Mouse (Mus musculus) heart, embryonic 13.5 days (tissue): Measurements from ENCODE around the gene Pum3. TPM values are rescaled to one million over a fixed set of nuclear protein-coding genes. Genes with fewer than 3 reads are reported as not detected.
"Not testable (repeated sequence)": the region's sequence is repeated elsewhere in the genome, so short reads cannot be mapped to it uniquely, and the experiment has no call there.

ENCODE experiments used
- ATAC-seq: fragments of 200-750 bp; cut with Nextera tagmentation; 2 replicates; pipeline ENCODE4 v1.8.0; 2017; ENCODE audit warnings: moderate TSS enrichment; ENCODE audit not compliant: insufficient number of reproducible peaks, low FRiP score, low TSS enrichment; ENCODE audit errors: extremely low read depth
- H3K27ac ChIP-seq: fragments of 300-500 bp; sonication (generic); replicated peaks from 2 replicates; pipeline ENCODE4 v1.5.1; 2015; ENCODE audit warnings: moderate library complexity, mild to moderate bottlenecking, inconsistent platforms
- H3K27me3 ChIP-seq: fragments of 300-500 bp; sonication (generic); replicated peaks from 2 replicates; pipeline ENCODE4 v1.6.1; 2015; ENCODE audit warnings: mild to moderate bottlenecking, inconsistent platforms
- H3K36me3 ChIP-seq: fragments of 300-500 bp; sonication (generic); 2 replicates; pipeline ENCODE4 v1.6.1; 2015; ENCODE audit warnings: mild to moderate bottlenecking, inconsistent platforms
- H3K4me1 ChIP-seq: fragments of 300-500 bp; sonication (generic); 2 replicates; pipeline ENCODE4 v1.6.1; 2015; ENCODE audit warnings: inconsistent platforms
- H3K4me2 ChIP-seq: fragments of 300-500 bp; sonication (generic); 2 replicates; pipeline ENCODE4 v1.6.1; 2015; ENCODE audit warnings: inconsistent platforms, mild to moderate bottlenecking, moderate library complexity
- H3K4me3 ChIP-seq: fragments of 300-500 bp; sonication (generic); 2 replicates; pipeline ENCODE4 v1.5.1; 2015; ENCODE audit warnings: moderate library complexity, mild to moderate bottlenecking, inconsistent platforms
- H3K9ac ChIP-seq: fragments of 300-500 bp; sonication (generic); 2 replicates; pipeline ENCODE4 v1.6.1; 2015; ENCODE audit warnings: inconsistent platforms, mild to moderate bottlenecking, moderate library complexity
- H3K9me3 ChIP-seq: fragments of 300-500 bp; sonication (generic); 2 replicates; pipeline ENCODE4 v1.6.1; 2016; ENCODE audit warnings: inconsistent platforms
- WGBS: fragments of 180-500 bp; shearing (Covaris S2); methylation state at CpG from one replicate; pipeline ENCODE4 v1.1.7; 2015; ENCODE audit warnings: mixed read lengths; 5-methylcytosine and 5-hydroxymethylcytosine counted together
- polyA plus RNA-seq: library from polyadenylated mRNA; unstranded; fragments of >200 nt; fragmentation: Nextera tagmentation; extraction: Ambion mirVana; gene quantifications from 2 replicates; pipeline ENCODE4 v1.2.1, GENCODE M21; 2015

Gene Pum3
- polyA plus RNA-seq, 1 experiment from 2014 or later: 41.2 TPM

- H3K9ac ChIP-seq: no peak overlapping the region
- H3K27ac ChIP-seq: no peak overlapping the region
- ATAC-seq: no peak
- H3K27me3 ChIP-seq: no peaks in the 10 kb centered on the region
- H3K4me3 ChIP-seq: no peak overlapping the region
- no peak overlapping the region for H3K4me2 ChIP-seq
- peaks cover 29% of the 10 kb centered on the region for H3K4me1 ChIP-seq
- no peaks in the 10 kb centered on the region for H3K9me3 ChIP-seq
- peaks cover 95% of the 10 kb centered on the region for H3K36me3 ChIP-seq
- WGBS: 87% methylated on average over 7 of the region's 7 CpGs
Observed at GRCm38 (mm10) chr19:27394341-27394990, 35.2 kb downstream of the Pum3 start.

GRCm38 (mm10) chr19:27392431-27392830 lies 37.2 kb downstream of the Pum3 start:
- Histone ChIP-seq H3K9me3 (no peaks in the 10 kb centered on the region), H3K27ac (no peak overlapping the region), H3K36me3 (peaks cover 95% of the 10 kb centered on the region), H3K9ac (no peak overlapping the region), H3K4me3 (no peak overlapping the region), H3K4me1 (peaks cover 21% of the 10 kb centered on the region), H3K27me3 (no peaks in the 10 kb centered on the region), H3K4me2 (no peak overlapping the region)
- 81% methylated on average over 2 of the region's 2 CpGs for WGBS
- no peak for ATAC-seq

- no peak for ATAC-seq
- Histone ChIP-seq H3K36me3 (peaks cover 95% of the 10 kb centered on the region), H3K4me2 (no peak overlapping the region), H3K4me1 (peaks cover 10% of the 10 kb centered on the region), H3K9ac (no peak overlapping the region), H3K27me3 (no peaks in the 10 kb centered on the region), H3K4me3 (no peak overlapping the region), H3K9me3 (no peaks in the 10 kb centered on the region), H3K27ac (no peak overlapping the region)
- 95% methylated on average over 2 of the region's 2 CpGs for WGBS
Observed at GRCm38 (mm10) chr19:27391344-27391743, 38.3 kb downstream of the Pum3 start.

GRCm38 (mm10) chr19:27389566-27389965 lies 40.1 kb downstream of the Pum3 start:
- H3K36me3 ChIP-seq: peaks cover 95% of the 10 kb centered on the region
- WGBS: 94% methylated on average over 4 of the region's 4 CpGs
- H3K27me3 ChIP-seq, H3K27ac ChIP-seq, H3K9ac ChIP-seq, H3K4me2 ChIP-seq, H3K9me3 ChIP-seq, H3K4me3 ChIP-seq, H3K4me1 ChIP-seq, ATAC-seq: not testable (repeated sequence)

GRCm38 (mm10) chr19:27385304-27385703 lies 44.3 kb downstream of the Pum3 start:
- peaks cover 7% of the 10 kb centered on the region for H3K4me1 ChIP-seq
- H3K4me3 ChIP-seq: no peak overlapping the region
- no peak overlapping the region for H3K4me2 ChIP-seq
- no peaks in the 10 kb centered on the region for H3K27me3 ChIP-seq
- H3K27ac ChIP-seq: no peak overlapping the region
- no peak for ATAC-seq
- H3K36me3 ChIP-seq: peaks cover 60% of the 10 kb centered on the region
- no peaks in the 10 kb centered on the region for H3K9me3 ChIP-seq
- no peak overlapping the region for H3K9ac ChIP-seq

- Histone ChIP-seq H3K4me3 (no peak overlapping the region), H3K9ac (no peak overlapping the region), H3K4me2 (no peak overlapping the region), H3K27ac (no peak overlapping the region), H3K27me3 (no peaks in the 10 kb centered on the region), H3K4me1 (peaks cover 7% of the 10 kb centered on the region), H3K9me3 (no peaks in the 10 kb centered on the region), H3K36me3 (peaks cover 40% of the 10 kb centered on the region)
- no peak for ATAC-seq
- 85% methylated on average over 5 of the region's 5 CpGs for WGBS
Observed at GRCm38 (mm10) chr19:27383266-27383665, 46.4 kb downstream of the Pum3 start.

GRCm38 (mm10) chr19:27382131-27382530 lies 47.5 kb downstream of the Pum3 start:
- Histone ChIP-seq H3K9me3 (no peaks in the 10 kb centered on the region), H3K27ac (no peak overlapping the region), H3K4me1 (peaks cover 7% of the 10 kb centered on the region), H3K36me3 (peaks cover 28% of the 10 kb centered on the region), H3K4me3 (no peak overlapping the region), H3K27me3 (no peaks in the 10 kb centered on the region), H3K4me2 (no peak overlapping the region), H3K9ac (no peak overlapping the region)
- 51% methylated on average over 1 of the region's 1 CpGs for WGBS
- ATAC-seq: no peak

GRCm38 (mm10) chr19:27379712-27380401 lies 49.8 kb downstream of the Pum3 start:
- Histone ChIP-seq H3K4me1 (peaks cover 7% of the 10 kb centered on the region), H3K4me2 (no peak overlapping the region), H3K9ac (no peak overlapping the region), H3K27ac (no peak overlapping the region), H3K4me3 (no peak overlapping the region), H3K36me3 (peaks cover 6% of the 10 kb centered on the region), H3K27me3 (no peaks in the 10 kb centered on the region), H3K9me3 (no peaks in the 10 kb centered on the region)
- WGBS: 81% methylated on average over 2 of the region's 2 CpGs
- ATAC-seq: no peak

GRCm38 (mm10) chr19:27370784-27371183 lies 58.8 kb downstream of the Pum3 start:
- no peaks in the 10 kb centered on the region for H3K27me3 ChIP-seq
- WGBS: 72% methylated on average over 2 of the region's 2 CpGs
- no peak for ATAC-seq
- no peaks in the 10 kb centered on the region for H3K36me3 ChIP-seq
- H3K9me3 ChIP-seq: no peaks in the 10 kb centered on the region
- no peak overlapping the region for H3K4me2 ChIP-seq
- H3K4me1 ChIP-seq: peaks cover 4% of the 10 kb centered on the region; the same call in 1 of the 2 replicates
- no peak overlapping the region for H3K4me3 ChIP-seq
- H3K9ac ChIP-seq: no peak overlapping the region
- no peak overlapping the region for H3K27ac ChIP-seq

- H3K36me3 ChIP-seq: no peaks in the 10 kb centered on the region
- H3K4me1 ChIP-seq: peaks cover 8% of the 10 kb centered on the region
- no peaks in the 10 kb centered on the region for H3K9me3 ChIP-seq
- WGBS: 76% methylated on average over 2 of the region's 2 CpGs
- no peak overlapping the region for H3K4me3 ChIP-seq
- ATAC-seq: no peak
- no peak overlapping the region for H3K9ac ChIP-seq
- no peaks in the 10 kb centered on the region for H3K27me3 ChIP-seq
- H3K4me2 ChIP-seq: no peak overlapping the region
- no peak overlapping the region for H3K27ac ChIP-seq
Observed at GRCm38 (mm10) chr19:27370174-27370573, 59.5 kb downstream of the Pum3 start.

GRCm38 (mm10) chr19:27369461-27370135 lies 60.0 kb downstream of the Pum3 start:
- no peak overlapping the region for H3K9ac ChIP-seq
- no peaks in the 10 kb centered on the region for H3K27me3 ChIP-seq
- no peak for ATAC-seq
- H3K27ac ChIP-seq: no peak overlapping the region
- WGBS: 75% methylated on average over 3 of the region's 3 CpGs
- H3K9me3 ChIP-seq: no peaks in the 10 kb centered on the region
- H3K4me1 ChIP-seq: peaks cover 11% of the 10 kb centered on the region
- H3K4me2 ChIP-seq: no peak overlapping the region
- no peak overlapping the region for H3K4me3 ChIP-seq
- H3K36me3 ChIP-seq: no peaks in the 10 kb centered on the region
